Mouse (Mus musculus) lung, adult 2 months (tissue): Measurements from ENCODE around the gene Sept6.
A peak's percentile ranks its signal among the peaks of the same experiment; 100 is the strongest.

ENCODE experiments used
- CTCF ChIP-seq: fragments of 200-500 bp; IDR thresholded peaks from 2 replicates; pipeline ENCODE4 v1.5.1; 2011; ENCODE audit warnings: mild to moderate bottlenecking, low read length, control low read depth; ENCODE audit not compliant: insufficient read depth
- POLR2A ChIP-seq: fragments of 200-500 bp; IDR thresholded peaks from 2 replicates; pipeline ENCODE4 v1.6.1; 2011; ENCODE audit warnings: low read depth, mild to moderate bottlenecking, control low read depth, low read length, borderline replicate concordance; ENCODE audit errors: extremely low read depth

GRCm38 (mm10) chrX:36906539-36906938, 85.1 kb downstream of the Sept6 start:
- TF ChIP-seq CTCF (peak; percentile 11; the same call in 1 of the 2 replicates), POLR2A (no peak)
